Mouse (Mus musculus) urinary bladder, postnatal 4 days (tissue): ENCODE measurements at regions not wholly inside any gene's neighbourhood (a gene's known extent, or its start where the extent isn't known, plus 50 kb on each side); places are given as distances from the start of the nearest gene placed in this dataset.

Experiments used
- DNase-seq, 2 experiments: peaks; one replicate each; pipeline ENCODE4 v3.0.0; 2021 to 2022; ENCODE audit warnings: low spot score in 2 of 2

- DNase-seq = no peak
Measured at GRCm38 (mm10) chr1:92340644-92341043, 133.0 kb downstream of the Ndufa10 start.

- no peak for DNase-seq
Measured at GRCm38 (mm10) chr1:92338589-92338988, 135.1 kb downstream of the Ndufa10 start.

GRCm38 (mm10) chr1:92337450-92337849, 136.2 kb downstream of the Ndufa10 start:
- DNase-seq = no peak

- DNase-seq = no peak
Measured at GRCm38 (mm10) chr1:92332248-92332584, 136.7 kb upstream of the Hdac4 start.

GRCm38 (mm10) chr1:92331559-92332247, 136.2 kb upstream of the Hdac4 start:
- DNase-seq = no peak

GRCm38 (mm10) chr1:92330181-92330580, 134.7 kb upstream of the Hdac4 start:
- no peak for DNase-seq

GRCm38 (mm10) chr1:92329491-92329890, 134.0 kb upstream of the Hdac4 start:
- DNase-seq = no peak

- DNase-seq = no peak
Measured at GRCm38 (mm10) chr1:92327141-92327540, 131.6 kb upstream of the Hdac4 start.

GRCm38 (mm10) chr1:92325281-92325680, 129.8 kb upstream of the Hdac4 start:
- no peak for DNase-seq

GRCm38 (mm10) chr1:92324091-92324950, 128.8 kb upstream of the Hdac4 start:
- no peak for DNase-seq

- no peak for DNase-seq
Measured at GRCm38 (mm10) chr1:92317131-92317530, 121.6 kb upstream of the Hdac4 start.

- no peak for DNase-seq
Measured at GRCm38 (mm10) chr1:92316191-92316723, 120.8 kb upstream of the Hdac4 start.

- DNase-seq = no peak
Measured at GRCm38 (mm10) chr1:92313001-92313597, 117.6 kb upstream of the Hdac4 start.

GRCm38 (mm10) chr1:92309883-92310282, 114.4 kb upstream of the Hdac4 start:
- no peak for DNase-seq

GRCm38 (mm10) chr1:92309381-92309780, 113.9 kb upstream of the Hdac4 start:
- DNase-seq = no peak

GRCm38 (mm10) chr1:92308537-92308936, 113.0 kb upstream of the Hdac4 start:
- no peak for DNase-seq

- DNase-seq = no peak
Measured at GRCm38 (mm10) chr1:92306042-92306441, 110.5 kb upstream of the Hdac4 start.

- DNase-seq = no peak
Measured at GRCm38 (mm10) chr1:92299041-92299440, 103.5 kb upstream of the Hdac4 start.

- no peak for DNase-seq
Measured at GRCm38 (mm10) chr1:92292681-92293380, 97.3 kb upstream of the Hdac4 start.

- no peak for DNase-seq
Measured at GRCm38 (mm10) chr1:92286966-92287342, 91.5 kb upstream of the Hdac4 start.

GRCm38 (mm10) chr1:92286013-92286965, 90.8 kb upstream of the Hdac4 start:
- DNase-seq = no peak
